Mouse (Mus musculus): ENCODE results near the gene Mei4.

Gene Mei4

GRCm38 (mm10) chr9:82162415-82162814 is 298.9 kb downstream of the Mei4 start:
- no peak for DNase-seq

- no peak for DNase-seq
These were observed 354.5 kb downstream of the Mei4 start for GRCm38 (mm10) chr9:82217976-82218375.

GRCm38 (mm10) chr9:82247695-82248445 is 384.4 kb downstream of the Mei4 start:
- no peak for DNase-seq
